Mouse (Mus musculus) limb, embryonic 14.5 days (tissue): ENCODE results near the gene Gdap1l1. TPM values are rescaled to one million over a fixed set of nuclear protein-coding genes. Genes with fewer than 3 reads are reported as not detected.
"Not testable (repeated sequence)": the region's sequence is repeated elsewhere in the genome, so short reads cannot be mapped to it uniquely, and the experiment has no call there.

Source experiments
- ATAC-seq: fragments of 200-750 bp; cut with Nextera tagmentation; 2 replicates; pipeline ENCODE4 v1.8.0; 2017; ENCODE audit warnings: low read depth, moderate number of reproducible peaks, moderate TSS enrichment; ENCODE audit not compliant: low FRiP score
- DNase-seq: peaks from one replicate; pipeline ENCODE4 v3.0.0-alpha.2; 2015; ENCODE audit warnings: low spot score
- H3K27ac ChIP-seq: fragments of 300-500 bp; sonication (generic); replicated peaks from 2 replicates; pipeline ENCODE4 v1.5.1; 2014; ENCODE audit warnings: low read depth, mild to moderate bottlenecking, low read length, moderate library complexity, mixed read lengths
- H3K27me3 ChIP-seq: fragments of 300-500 bp; sonication (generic); 2 replicates; pipeline ENCODE4 v1.6.1; 2014; ENCODE audit warnings: low read length, mixed read lengths; ENCODE audit not compliant: control insufficient read depth, insufficient read depth
- H3K36me3 ChIP-seq: fragments of 300-500 bp; sonication (generic); 2 replicates; pipeline ENCODE4 v1.6.1; 2014; ENCODE audit warnings: mild to moderate bottlenecking, low read length, moderate library complexity, mixed read lengths; ENCODE audit not compliant: control insufficient read depth, insufficient read depth
- H3K4me1 ChIP-seq: fragments of 300-500 bp; sonication (generic); 2 replicates; pipeline ENCODE4 v1.6.1; 2014; ENCODE audit warnings: antibody characterized with exemption, low read length, mixed read lengths; ENCODE audit not compliant: control insufficient read depth, insufficient read depth
- H3K4me2 ChIP-seq: fragments of 300-500 bp; sonication (generic); replicated peaks from 2 replicates; pipeline ENCODE4 v1.6.1; 2014; ENCODE audit warnings: low read depth, mild to moderate bottlenecking, low read length, moderate library complexity; ENCODE audit not compliant: severe bottlenecking
- H3K4me3 ChIP-seq: fragments of 300-500 bp; sonication (generic); replicated peaks from 2 replicates; pipeline ENCODE4 v1.5.1; 2014; ENCODE audit warnings: low read length
- H3K9ac ChIP-seq: fragments of 300-500 bp; sonication (generic); 2 replicates; pipeline ENCODE4 v1.6.1; 2014; ENCODE audit warnings: mild to moderate bottlenecking, low read depth, low read length, moderate library complexity; ENCODE audit not compliant: severe bottlenecking
- H3K9me3 ChIP-seq: fragments of 300-500 bp; sonication (generic); 2 replicates; pipeline ENCODE4 v1.6.1; 2016; ENCODE audit warnings: low read length; ENCODE audit not compliant: control insufficient read depth
- POLR2A ChIP-seq: fragments of 200-500 bp; IDR thresholded peaks from 2 replicates; pipeline ENCODE4 v1.8.0; 2012; ENCODE audit warnings: inconsistent platforms, mild to moderate bottlenecking, moderate library complexity, borderline replicate concordance; ENCODE audit not compliant: insufficient read depth, insufficient read length; ENCODE audit errors: extremely low read depth
- WGBS: fragments of 180-500 bp; shearing (Covaris S2); extraction: QIAGEN DNeasy Blood & Tissue Kit; methylation state at CpG from one replicate; pipeline ENCODE4 v1.1.7; 2014; 5-methylcytosine and 5-hydroxymethylcytosine counted together
- polyA plus RNA-seq, 2 experiments: library from polyadenylated mRNA; depleted of rRNA in 1 of 2; stranded (reverse) in 1 of 2; unstranded in 1 of 2; fragments of >200 nt; fragmentation: Nextera tagmentation in 1 of 2; extraction: Ambion mirVana in 1 of 2; gene quantifications; 2 replicates each; pipeline versions ENCODE4 v1.2.1 to v1.2.3; 2012 to 2014

Gene Gdap1l1
- polyA plus RNA-seq, 2 experiments, result 0.43 to 0.60 TPM

DNA sequence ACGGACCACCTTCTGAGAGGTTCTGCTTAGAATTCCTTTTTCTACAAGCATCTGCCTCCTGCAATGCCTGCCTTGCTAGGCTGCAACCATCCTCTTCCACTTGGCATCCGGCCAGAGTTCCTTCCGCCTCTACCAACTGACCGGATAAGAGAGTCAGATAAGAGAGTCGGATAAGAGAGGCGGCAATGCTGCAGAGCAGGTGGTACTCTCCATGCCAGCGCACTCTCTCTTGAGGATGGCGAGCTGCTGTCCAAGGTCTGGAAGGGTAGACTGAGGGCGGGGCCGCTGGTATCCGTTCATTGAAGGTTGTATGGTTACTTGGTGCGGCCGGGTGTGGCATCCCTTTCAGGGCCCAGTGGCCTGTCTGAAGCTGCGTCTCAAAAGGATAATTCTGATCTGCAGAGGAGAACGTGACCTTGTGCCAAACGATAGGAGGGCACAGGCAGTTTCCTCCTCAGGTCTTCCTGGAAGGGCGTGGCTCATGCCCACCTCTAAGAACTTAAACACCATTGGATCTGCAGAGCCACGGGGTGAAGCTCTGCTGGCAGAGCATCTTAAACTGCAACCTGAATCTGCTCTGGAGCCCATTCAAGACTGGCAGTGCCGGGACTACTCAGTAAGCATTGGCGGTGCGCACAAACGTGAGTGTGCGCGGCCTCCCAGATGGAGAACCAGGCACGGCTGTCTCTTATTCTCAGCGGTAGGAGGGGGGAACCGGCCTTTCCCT, 20.4 kb downstream of the Gdap1l1 start:
- no peak for DNase-seq
- 51% methylated on average over 27 of the region's 27 CpGs for WGBS
- Histone ChIP-seq H3K27ac (no peak overlapping the region), H3K4me1 (no peaks in the 10 kb centered on the region), H3K27me3 (no peaks in the 10 kb centered on the region), H3K36me3 (no peaks in the 10 kb centered on the region), H3K4me2 (no peak overlapping the region), H3K9me3 (no peaks in the 10 kb centered on the region), H3K4me3 (no peak overlapping the region), H3K9ac (no peak overlapping the region)
- no peak for TF ChIP-seq POLR2A
- ATAC-seq, result no peak

GRCm38 (mm10) chr2:163459380-163459779, 21.1 kb downstream of the Gdap1l1 start:
- TF ChIP-seq POLR2A, result no peak
- Histone ChIP-seq H3K27me3 (no peaks in the 10 kb centered on the region), H3K27ac (no peak overlapping the region), H3K4me2 (no peak overlapping the region), H3K9me3 (no peaks in the 10 kb centered on the region), H3K36me3 (no peaks in the 10 kb centered on the region), H3K4me1 (no peaks in the 10 kb centered on the region), H3K9ac (no peak overlapping the region), H3K4me3 (no peak overlapping the region)
- 45% methylated on average over 10 of the region's 10 CpGs for WGBS
- DNase-seq (no peak), ATAC-seq (no peak)

DNA sequence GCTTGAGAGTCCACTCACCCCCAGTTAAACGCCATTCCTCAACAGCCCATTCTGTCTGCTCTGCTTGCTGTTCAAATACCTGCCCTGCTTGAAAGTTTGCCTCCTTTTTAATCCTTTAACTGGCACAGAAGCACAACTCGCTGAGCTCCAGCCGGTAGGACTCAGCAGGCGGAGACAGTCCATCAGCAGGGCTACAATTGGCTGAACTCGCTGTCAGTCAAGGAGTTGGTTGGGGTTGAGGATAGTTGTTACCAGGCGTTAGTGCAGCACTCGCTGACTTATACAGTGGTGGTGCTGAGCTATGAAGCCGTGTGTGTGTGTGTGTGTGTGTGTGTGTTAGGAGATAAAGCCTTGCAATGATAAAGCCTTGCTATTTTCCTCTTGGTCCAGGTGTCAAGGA, 22.3 kb downstream of the Gdap1l1 start:
- no peak overlapping the region for H3K27ac ChIP-seq
- H3K27me3 ChIP-seq, result no peaks in the 10 kb centered on the region
- H3K36me3 ChIP-seq, result no peaks in the 10 kb centered on the region
- ATAC-seq (no peak), DNase-seq (no peak)
- H3K9me3 ChIP-seq, result no peaks in the 10 kb centered on the region
- H3K4me3 ChIP-seq, result no peak overlapping the region
- no peaks in the 10 kb centered on the region for H3K4me1 ChIP-seq
- no peak for TF ChIP-seq POLR2A
- no peak overlapping the region for H3K9ac ChIP-seq
- H3K4me2 ChIP-seq, result no peak overlapping the region
- 90% methylated on average over 8 of the region's 8 CpGs for WGBS

DNA sequence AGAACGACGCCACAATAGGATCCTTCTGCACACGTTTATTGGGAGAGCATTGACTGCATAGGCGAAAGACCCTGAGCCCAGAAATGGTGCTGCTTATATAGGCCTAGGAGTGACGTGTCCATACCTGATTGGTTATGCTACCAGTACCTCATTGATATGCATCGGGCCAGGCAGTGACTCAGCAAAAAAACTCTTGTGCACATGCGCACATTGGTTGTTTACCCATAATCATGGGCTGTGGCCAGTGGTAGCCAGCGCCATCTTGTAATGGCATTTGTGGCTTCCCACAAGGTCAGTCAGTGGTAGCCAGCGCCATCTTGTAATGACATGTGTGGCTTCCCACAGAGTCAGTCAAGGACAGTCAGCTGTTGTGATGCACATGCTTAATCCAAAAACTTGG, 23.0 kb downstream of the Gdap1l1 start:
- H3K36me3 ChIP-seq, H3K4me3 ChIP-seq, H3K9me3 ChIP-seq, H3K27me3 ChIP-seq, DNase-seq, H3K4me2 ChIP-seq, H3K4me1 ChIP-seq, ATAC-seq, H3K9ac ChIP-seq, H3K27ac ChIP-seq: not testable (repeated sequence)
- 94% methylated on average over 8 of the region's 9 CpGs for WGBS

DNA sequence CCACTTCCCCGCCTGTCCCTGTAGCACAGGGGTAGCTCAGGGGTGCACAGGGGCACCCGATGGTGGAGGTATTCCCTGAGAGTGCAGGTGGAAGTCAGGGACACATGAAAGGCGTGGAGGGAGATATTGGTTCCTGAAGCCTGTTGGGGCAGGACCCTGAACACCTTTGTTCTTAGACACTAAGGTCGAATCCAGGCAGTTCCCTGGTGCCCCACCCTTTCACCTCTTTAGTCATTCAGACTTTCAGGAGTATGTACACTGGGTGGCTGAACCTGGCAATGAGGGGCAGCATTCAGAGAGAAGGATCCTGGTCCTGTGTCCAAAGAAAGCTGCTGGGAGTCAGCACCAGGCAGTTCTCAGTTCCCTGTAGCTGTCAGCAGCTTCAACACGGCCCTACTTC, 24.1 kb downstream of the Gdap1l1 start:
- 0 out of 2 replicates have a peak, but pooled peaks cover 4% of the 10 kb centered on the region for H3K36me3 ChIP-seq
- H3K9ac ChIP-seq, result no peak overlapping the region
- no peak overlapping the region for H3K4me3 ChIP-seq
- WGBS, result 77% methylated on average over 5 of the region's 5 CpGs
- H3K4me2 ChIP-seq, result no peak overlapping the region
- DNase-seq (no peak), ATAC-seq (no peak)
- no peaks in the 10 kb centered on the region for H3K27me3 ChIP-seq
- H3K4me1 ChIP-seq, result no peaks in the 10 kb centered on the region
- H3K9me3 ChIP-seq, result no peaks in the 10 kb centered on the region
- TF ChIP-seq POLR2A, result no peak
- H3K27ac ChIP-seq, result no peak overlapping the region
